Mouse (Mus musculus) R1 (cell line): Measurements from ENCODE around the gene Vmn1r7.
"Not testable (repeated sequence)": the region's sequence is repeated elsewhere in the genome, so short reads cannot be mapped to it uniquely, and the experiment has no call there.

Source experiments
- DNase-seq: peaks from one replicate; pipeline ENCODE4 v3.0.0-alpha.2; 2018; ENCODE audit warnings: low read depth, low spot score

Vmn1r7 gene

GRCm38 (mm10) chr6:57025224-57025623 lies at the start of gene Vmn1r7:
TSS of gene Vmn1r7 (minus strand) at chr6:57025324.
- DNase-seq, result not testable (repeated sequence)

- DNase-seq, result no peak
These were observed 41.4 kb upstream of the Vmn1r7 start, which contains the start of gene Vmn1r9 for GRCm38 (mm10) chr6:57066487-57066886. TSS of gene Vmn1r9 (plus strand) at chr6:57066787.

GRCm38 (mm10) chr6:57063730-57064129 lies 38.6 kb upstream of the Vmn1r7 start:
- peak; percentile 60 for DNase-seq

- no peak for DNase-seq
These were observed 9.6 kb upstream of the Vmn1r7 start for GRCm38 (mm10) chr6:57034674-57035073.

- DNase-seq, result no peak
These were observed 6.9 kb upstream of the Vmn1r7 start, which contains the start of gene Vmn1r8 for GRCm38 (mm10) chr6:57031984-57032383. TSS of gene Vmn1r8 (plus strand) at chr6:57032284.

GRCm38 (mm10) chr6:56996943-56997342 lies 28.2 kb downstream of the Vmn1r7 start, which contains the start of gene Vmn1r6:
TSS of gene Vmn1r6 (plus strand) at chr6:56997243.
- no peak for DNase-seq
